Mouse (Mus musculus) heart, embryonic 11.5 days (tissue): Measurements from ENCODE around the gene Zfp607b. TPM values are rescaled to one million over a fixed set of nuclear protein-coding genes. Genes with fewer than 3 reads are reported as not detected.

Experiments used
- ATAC-seq: fragments of 200-750 bp; cut with Nextera tagmentation; replicated peaks from 2 replicates; pipeline ENCODE4 v1.8.0; 2017; ENCODE audit warnings: moderate library complexity; ENCODE audit not compliant: insufficient number of reproducible peaks, low FRiP score, low TSS enrichment
- H3K27ac ChIP-seq: fragments of 300-500 bp; sonication (generic); 2 replicates; pipeline ENCODE4 v1.5.1; 2014; ENCODE audit warnings: mild to moderate bottlenecking, low read depth, low read length
- H3K27me3 ChIP-seq: fragments of 300-500 bp; sonication (generic); 2 replicates; pipeline ENCODE4 v1.6.1; 2014; ENCODE audit warnings: mild to moderate bottlenecking, low read length, mixed read lengths; ENCODE audit not compliant: control insufficient read depth, insufficient read depth
- H3K36me3 ChIP-seq: fragments of 300-500 bp; sonication (generic); 2 replicates; pipeline ENCODE4 v1.6.1; 2014; ENCODE audit warnings: mild to moderate bottlenecking, low read length, moderate library complexity, mixed read lengths; ENCODE audit not compliant: control insufficient read depth, insufficient read depth
- H3K4me1 ChIP-seq: fragments of 300-500 bp; sonication (generic); 2 replicates; pipeline ENCODE4 v1.6.1; 2014; ENCODE audit warnings: low read length; ENCODE audit not compliant: control insufficient read depth, insufficient read depth
- H3K4me2 ChIP-seq: fragments of 300-500 bp; sonication (generic); 2 replicates; pipeline ENCODE4 v1.6.1; 2014; ENCODE audit warnings: mild to moderate bottlenecking, moderate library complexity
- H3K4me3 ChIP-seq: fragments of 300-500 bp; sonication (generic); 2 replicates; pipeline ENCODE4 v1.5.1; 2014; ENCODE audit warnings: low read depth, low read length
- H3K9ac ChIP-seq: fragments of 300-500 bp; sonication (generic); 2 replicates; pipeline ENCODE4 v1.6.1; 2014; ENCODE audit warnings: mild to moderate bottlenecking, low read depth, low read length, moderate library complexity
- H3K9me3 ChIP-seq: fragments of 300-500 bp; sonication (generic); replicated peaks from 2 replicates; pipeline ENCODE4 v1.6.1; 2016; ENCODE audit warnings: low read length; ENCODE audit not compliant: control insufficient read depth
- WGBS: fragments of 180-500 bp; shearing (Covaris S2); extraction: QIAGEN DNeasy Blood & Tissue Kit; methylation state at CpG from one replicate; pipeline ENCODE4 v1.1.7; 2014; ENCODE audit not compliant: insufficient replicate concordance; 5-methylcytosine and 5-hydroxymethylcytosine counted together
- polyA plus RNA-seq: library from polyadenylated mRNA; unstranded; fragments of >200 nt; fragmentation: Nextera tagmentation; extraction: Ambion mirVana; gene quantifications from 2 replicates; pipeline ENCODE4 v1.2.1, GENCODE M21; 2014

The Zfp607b gene
- 1.7 and 3.1 TPM in 2 replicates for polyA plus RNA-seq

GRCm38 (mm10) chr7:27688815-27689612, at the start of gene Zfp607b:
Gene Zfp607b, plus strand, starts transcription at chr7:27689340.
- peak within 1 kb of the TSS; percentile 58 for H3K4me3 ChIP-seq
- no peaks in the 10 kb centered on the region for H3K36me3 ChIP-seq
- H3K9ac ChIP-seq: peak within 1 kb of the TSS; percentile 85
- no peaks in the 10 kb centered on the region for H3K9me3 ChIP-seq
- H3K27ac ChIP-seq: peak within 1 kb of the TSS; percentile 54; the same call in 1 of the 2 replicates
- peak; percentile 97 for ATAC-seq
- 1% methylated on average over 19 of the region's 19 CpGs for WGBS
- H3K4me2 ChIP-seq: peak within 1 kb of the TSS; percentile 88
- peaks cover 2% of the 10 kb centered on the region; the same call in 1 of the 2 replicates for H3K27me3 ChIP-seq
- peaks cover 8% of the 10 kb centered on the region for H3K4me1 ChIP-seq

GRCm38 (mm10) chr7:27644471-27644870, 44.7 kb upstream of the Zfp607b start:
- Histone ChIP-seq H3K4me2 (no peak overlapping the region), H3K4me1 (no peaks in the 10 kb centered on the region), H3K27me3 (no peaks in the 10 kb centered on the region), H3K36me3 (no peaks in the 10 kb centered on the region), H3K9ac (no peak overlapping the region), H3K9me3 (no peaks in the 10 kb centered on the region), H3K27ac (no peak overlapping the region), H3K4me3 (no peak overlapping the region)
- ATAC-seq: no peak
- 50% methylated on average over 1 of the region's 1 CpGs for WGBS

- no peak overlapping the region for H3K4me3 ChIP-seq
- no peak overlapping the region for H3K4me2 ChIP-seq
- H3K27ac ChIP-seq: no peak overlapping the region
- 72% methylated on average over 7 of the region's 7 CpGs for WGBS
- ATAC-seq: no peak
- H3K9ac ChIP-seq: no peak overlapping the region
- H3K36me3 ChIP-seq: no peaks in the 10 kb centered on the region
- no peaks in the 10 kb centered on the region for H3K9me3 ChIP-seq
- no peaks in the 10 kb centered on the region for H3K4me1 ChIP-seq
- peaks cover 5% of the 10 kb centered on the region; the same call in 1 of the 2 replicates for H3K27me3 ChIP-seq
Measured at GRCm38 (mm10) chr7:27646516-27646915, 42.6 kb upstream of the Zfp607b start.

GRCm38 (mm10) chr7:27647281-27648002, 41.7 kb upstream of the Zfp607b start:
- H3K4me3 ChIP-seq: no peak overlapping the region
- no peak overlapping the region for H3K9ac ChIP-seq
- no peak overlapping the region for H3K4me2 ChIP-seq
- no peaks in the 10 kb centered on the region for H3K9me3 ChIP-seq
- no peak overlapping the region for H3K27ac ChIP-seq
- H3K36me3 ChIP-seq: no peaks in the 10 kb centered on the region
- peaks cover 13% of the 10 kb centered on the region for H3K27me3 ChIP-seq
- ATAC-seq: no peak
- no peaks in the 10 kb centered on the region for H3K4me1 ChIP-seq
- WGBS: 72% methylated on average over 6 of the region's 6 CpGs

- H3K9ac ChIP-seq: no peak overlapping the region
- H3K4me3 ChIP-seq: no peak overlapping the region
- peaks cover 35% of the 10 kb centered on the region for H3K27me3 ChIP-seq
- H3K36me3 ChIP-seq: no peaks in the 10 kb centered on the region
- no peak overlapping the region for H3K27ac ChIP-seq
- H3K4me2 ChIP-seq: no peak overlapping the region
- no peak for ATAC-seq
- H3K9me3 ChIP-seq: no peaks in the 10 kb centered on the region
- 80% methylated on average over 11 of the region's 11 CpGs for WGBS
- H3K4me1 ChIP-seq: no peaks in the 10 kb centered on the region
Measured at GRCm38 (mm10) chr7:27649723-27650122, 39.4 kb upstream of the Zfp607b start.

- Histone ChIP-seq H3K4me1 (no peaks in the 10 kb centered on the region), H3K9me3 (no peaks in the 10 kb centered on the region), H3K4me3 (no peak overlapping the region; the same call in 1 of the 2 replicates), H3K4me2 (peak overlapping the region; percentile 8), H3K27me3 (peaks cover 48% of the 10 kb centered on the region), H3K9ac (no peak overlapping the region), H3K36me3 (no peaks in the 10 kb centered on the region), H3K27ac (no peak overlapping the region)
- 5% methylated on average over 10 of the region's 10 CpGs for WGBS
- ATAC-seq: no peak
Measured at GRCm38 (mm10) chr7:27650949-27651348, 38.2 kb upstream of the Zfp607b start.

GRCm38 (mm10) chr7:27653681-27654437, 35.3 kb upstream of the Zfp607b start, which contains the start of gene Ttc9b:
Gene Ttc9b, plus strand, starts transcription at chr7:27653915.
- Histone ChIP-seq H3K9me3 (no peaks in the 10 kb centered on the region), H3K4me3 (0 out of 2 replicates have a peak within 1 kb of the TSS, but pooled peaks have one; percentile 0), H3K4me1 (peaks cover 6% of the 10 kb centered on the region), H3K27me3 (peaks cover 77% of the 10 kb centered on the region), H3K4me2 (peak within 1 kb of the TSS; percentile 17), H3K36me3 (no peaks in the 10 kb centered on the region; the same call in 1 of the 2 replicates), H3K27ac (no peak within 1 kb of the TSS), H3K9ac (no peak within 1 kb of the TSS)
- no peak for ATAC-seq
- WGBS: 5% methylated on average over 52 of the region's 62 CpGs

GRCm38 (mm10) chr7:27654607-27655276, 34.4 kb upstream of the Zfp607b start:
- Histone ChIP-seq H3K4me3 (no peak overlapping the region), H3K4me2 (no peak overlapping the region), H3K9me3 (no peaks in the 10 kb centered on the region), H3K4me1 (peaks cover 9% of the 10 kb centered on the region), H3K36me3 (no peaks in the 10 kb centered on the region; the same call in 1 of the 2 replicates), H3K9ac (no peak overlapping the region), H3K27me3 (peaks cover 86% of the 10 kb centered on the region), H3K27ac (no peak overlapping the region)
- ATAC-seq: no peak
- WGBS: 51% methylated on average over 20 of the region's 20 CpGs
